Mouse (Mus musculus): ENCODE data around the gene Slc22a20.

DNA sequence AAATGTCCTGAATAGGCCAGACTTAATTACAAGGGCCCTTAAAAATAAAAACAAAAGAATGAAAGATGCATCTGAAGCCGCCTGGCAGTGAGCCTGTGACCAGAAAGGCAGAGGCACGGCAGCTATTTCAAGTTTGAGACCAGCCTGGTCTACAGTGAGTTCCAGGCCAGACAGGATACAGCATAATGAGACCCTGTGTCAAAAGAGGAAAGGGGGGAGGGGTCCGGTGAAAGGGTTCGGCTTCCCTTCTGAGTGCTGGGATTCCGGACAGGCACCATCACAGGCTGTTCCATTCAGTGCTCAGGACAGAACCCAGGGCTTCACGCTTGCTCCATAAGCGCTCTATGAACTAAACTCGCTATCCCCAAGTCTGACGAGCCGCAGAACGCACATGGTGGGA lies 58.9 kb downstream of the Slc22a20 start:
- no peak for TF ChIP-seq CTCF (IDR thresholded peaks at IDR 0.05; ENCODE audit: low read depth, low read length)
- no peak for TF ChIP-seq TAL1 (conservative IDR thresholded peaks at IDR 0.05; ENCODE audit: low read depth, low read length)
- no peak for TF ChIP-seq GATA1 (IDR thresholded peaks at IDR 0.05; ENCODE audit: borderline replicate concordance, low read length)
- TF ChIP-seq POLR2AphosphoS5 (IDR thresholded peaks at IDR 0.05; ENCODE audit: insufficient replicate concordance, low read depth, low read length) = no peak
